Mouse (Mus musculus) thymus, adult 2 months (tissue): ENCODE measurements around the gene Syt11.

Experiments used
- CTCF ChIP-seq: fragments of 200-500 bp; IDR thresholded peaks from 2 replicates; pipeline ENCODE4 v1.5.1; 2012; ENCODE audit warnings: mild to moderate bottlenecking, control low read depth, low read length, moderate library complexity, borderline replicate concordance; ENCODE audit not compliant: control insufficient read depth, poor library complexity, insufficient read depth; ENCODE audit errors: extremely low read depth
- POLR2A ChIP-seq: fragments of 200-500 bp; IDR thresholded peaks from 2 replicates; pipeline ENCODE4 v1.6.1; 2012; ENCODE audit warnings: mild to moderate bottlenecking, low read length, control low read depth, moderate library complexity; ENCODE audit not compliant: control insufficient read depth, poor library complexity, insufficient read depth; ENCODE audit errors: extremely low read depth

GRCm38 (mm10) chr3:88784889-88785288, 9.9 kb upstream of the Syt11 start:
- no peak for TF ChIP-seq CTCF
- no peak for TF ChIP-seq POLR2A
